Mouse (Mus musculus): Measurements from ENCODE around the gene Dennd4b.

DNA sequence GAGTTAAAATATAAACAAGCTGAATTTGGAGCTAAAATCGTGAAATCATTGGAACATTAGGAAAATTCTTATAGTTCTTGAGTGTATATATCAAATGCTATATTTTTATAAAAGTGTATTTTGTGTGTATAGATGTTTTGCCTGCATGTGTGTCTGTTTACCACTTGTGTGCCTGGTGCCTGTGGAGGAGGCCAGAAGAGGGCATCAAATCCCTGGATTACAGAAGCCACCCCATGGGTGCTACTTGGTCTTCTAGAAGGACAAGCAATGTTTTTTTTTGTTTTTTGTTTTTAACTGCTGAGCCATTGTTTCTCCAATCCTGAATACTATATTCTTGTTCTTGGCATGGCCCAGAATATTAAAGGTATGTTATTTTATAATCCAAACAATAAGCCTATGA lies 25.6 kb downstream of the Dennd4b start:
- TF ChIP-seq POLR2A (IDR thresholded peaks at IDR 0.05; ENCODE audit: low read depth, low read length) (no peak), USF2 (conservative IDR thresholded peaks at IDR 0.05; ENCODE audit: low read depth, low read length) (no peak), ETS1 (conservative IDR thresholded peaks at IDR 0.05; ENCODE audit: low read depth, low read length) (no peak), EP300 (IDR thresholded peaks at IDR 0.05; ENCODE audit: low read length) (no peak), MYC (IDR thresholded peaks at IDR 0.05; ENCODE audit: low read depth, low read length) (no peak), SMC3 (IDR thresholded peaks at IDR 0.05; ENCODE audit: low read depth, low read length) (no peak), MAX (IDR thresholded peaks at IDR 0.05; ENCODE audit: low read length) (no peak), ZMIZ1 (IDR thresholded peaks at IDR 0.05; ENCODE audit: low read depth, low read length) (no peak), CTCF (conservative IDR thresholded peaks at IDR 0.05 in 1 of 2, IDR thresholded peaks at IDR 0.05 in 1 of 2; ENCODE audit: low read depth in 2 of 2, low read length in 2 of 2) (peak in 1 of 2 experiments; percentile 37; a peak in 2 of 4 replicates), TBP (conservative IDR thresholded peaks at IDR 0.05; ENCODE audit: low read depth, low read length) (no peak), CHD1 (IDR thresholded peaks at IDR 0.05; ENCODE audit: low read depth, low read length) (no peak), ZC3H11A (IDR thresholded peaks at IDR 0.05; ENCODE audit: low read depth, low read length) (no peak), NELFE (IDR thresholded peaks at IDR 0.05; ENCODE audit: low read depth, low read length) (no peak)

Data from CH12.LX (cell line).